Mouse (Mus musculus): ENCODE measurements at regions not wholly inside any gene's neighbourhood (a gene's known extent, or its start where the extent isn't known, plus 50 kb on each side); places are given as distances from the start of the nearest gene placed in this dataset.

DNA sequence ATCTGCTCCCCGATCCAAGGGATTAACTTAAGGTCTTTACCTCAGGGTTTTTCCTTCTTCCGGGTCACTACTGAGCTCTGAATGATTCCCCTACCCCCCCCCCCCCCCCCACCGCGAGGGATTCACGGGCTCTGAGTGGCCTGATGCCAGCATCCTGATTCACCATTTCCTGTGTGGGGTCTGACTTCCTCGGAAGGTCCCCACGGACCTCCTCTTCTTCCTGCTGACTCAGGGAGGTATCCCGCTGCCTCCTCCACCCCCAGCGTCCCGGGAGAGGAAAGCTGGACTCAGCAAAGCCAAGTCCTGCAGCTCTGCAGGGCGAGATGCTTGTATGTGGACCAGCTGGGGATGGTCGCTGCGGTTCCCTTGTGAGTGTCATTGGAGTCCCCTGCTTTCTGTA, 110.5 kb upstream of the Zfp217 start:
- Histone ChIP-seq H3K9me3 (ENCODE audit: low read length) (no peaks in the 10 kb centered on the region), H3K27ac (ENCODE audit: low read depth, low read length) (no peak overlapping the region), H3K4me2 (ENCODE audit: low read depth) (no peak overlapping the region), H3K27me3 (ENCODE audit: insufficient read depth, low read length) (no peaks in the 10 kb centered on the region), H3K9ac (no peak overlapping the region), H3K4me1 (ENCODE audit: insufficient read depth) (no peaks in the 10 kb centered on the region), H3K4me3 (ENCODE audit: low read depth, low read length) (no peak overlapping the region), H3K36me3 (ENCODE audit: insufficient read depth) (no peaks in the 10 kb centered on the region)
- no peak for TF ChIP-seq CTCF (IDR thresholded peaks at IDR 0.05; ENCODE audit: low read depth)
- WGBS = 72% methylated on average over 13 of the region's 13 CpGs
- ATAC-seq (no peak), DNase-seq (no peak)

DNA sequence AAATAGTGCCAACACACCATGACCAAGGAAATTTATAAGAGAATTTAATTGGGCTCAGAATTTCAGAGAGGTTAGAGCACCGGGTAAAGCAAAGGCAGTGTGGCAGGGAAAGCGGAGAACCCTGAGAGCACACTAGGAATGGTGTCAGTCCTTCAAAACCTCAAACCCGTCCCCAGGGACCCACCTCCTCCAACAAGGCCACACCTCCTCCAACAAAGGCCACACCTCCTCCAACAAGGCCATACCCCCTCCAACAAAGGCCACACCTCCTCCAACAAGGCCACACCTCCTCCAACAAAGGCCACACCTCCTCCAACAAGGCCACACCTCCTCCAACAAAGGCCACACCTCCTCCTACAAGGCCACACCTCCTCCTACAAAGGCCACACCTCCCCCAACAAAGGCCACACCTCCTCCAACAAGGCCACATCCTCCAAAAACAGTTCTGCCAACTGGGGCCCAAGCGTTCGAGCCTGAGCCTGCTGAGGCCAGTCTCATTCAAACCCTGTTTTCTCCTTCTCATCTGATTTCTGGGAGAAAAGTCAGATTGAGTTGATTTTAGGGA, 109.8 kb upstream of the Zfp217 start:
- no peak for TF ChIP-seq CTCF (IDR thresholded peaks at IDR 0.05; ENCODE audit: low read depth)
- Histone ChIP-seq H3K4me1 (ENCODE audit: insufficient read depth) (no peaks in the 10 kb centered on the region), H3K9ac (no peak overlapping the region), H3K4me2 (ENCODE audit: low read depth) (no peak overlapping the region), H3K27ac (ENCODE audit: low read depth, low read length) (no peak overlapping the region), H3K9me3 (ENCODE audit: low read length) (no peaks in the 10 kb centered on the region), H3K27me3 (ENCODE audit: insufficient read depth, low read length) (no peaks in the 10 kb centered on the region), H3K4me3 (ENCODE audit: low read depth, low read length) (no peak overlapping the region), H3K36me3 (ENCODE audit: insufficient read depth) (no peaks in the 10 kb centered on the region)
- 90% methylated on average over 5 of the region's 5 CpGs for WGBS
- ATAC-seq = no peak
- no peak for DNase-seq

DNA sequence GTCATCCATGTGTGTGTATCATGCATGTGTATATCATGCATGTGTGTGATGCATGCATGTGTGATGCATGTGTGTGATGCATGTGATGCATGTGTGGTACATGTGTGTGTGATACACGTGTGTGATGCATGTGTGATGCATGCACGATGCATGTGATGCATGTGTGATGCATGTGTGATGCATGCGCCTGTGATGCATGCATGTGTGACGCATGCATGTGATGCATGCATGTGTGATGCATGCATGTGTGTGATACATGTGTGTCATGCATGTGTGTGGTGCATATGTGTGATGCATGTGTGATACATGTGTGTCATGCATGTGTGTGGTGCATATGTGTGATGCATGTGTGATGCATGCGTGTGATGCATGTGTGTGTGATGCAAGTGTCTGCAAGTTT, 108.1 kb upstream of the Zfp217 start:
- H3K9ac ChIP-seq = no peak overlapping the region
- no peak for TF ChIP-seq CTCF (IDR thresholded peaks at IDR 0.05; ENCODE audit: low read depth)
- ATAC-seq = no peak

DNA sequence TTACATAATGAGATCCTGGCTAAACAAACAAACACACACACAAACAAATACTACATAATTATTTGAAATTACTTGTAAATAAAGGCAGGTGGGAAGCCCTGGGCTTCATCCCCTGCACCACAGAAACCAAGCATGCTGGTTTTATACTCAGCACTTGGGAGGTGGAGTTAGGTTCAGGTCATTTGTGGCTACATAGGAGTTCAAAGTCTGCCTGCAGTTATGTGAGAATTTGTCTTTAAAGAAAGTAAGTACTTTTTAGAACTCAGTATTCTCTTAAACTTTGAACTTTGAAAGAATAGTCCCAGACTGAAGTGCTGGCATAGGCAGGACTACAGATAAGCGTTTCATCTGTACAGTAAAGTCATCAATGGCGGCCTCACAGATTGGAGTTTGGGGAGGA, 107.6 kb upstream of the Zfp217 start:
- 90% methylated on average over 2 of the region's 2 CpGs for WGBS
- no peak overlapping the region for H3K4me3 ChIP-seq (ENCODE audit: low read depth, low read length)
- H3K27me3 ChIP-seq (ENCODE audit: insufficient read depth, low read length) = no peaks in the 10 kb centered on the region
- H3K27ac ChIP-seq (ENCODE audit: low read depth, low read length) = no peak overlapping the region
- H3K4me1 ChIP-seq (ENCODE audit: insufficient read depth) = no peaks in the 10 kb centered on the region
- no peak for TF ChIP-seq CTCF (IDR thresholded peaks at IDR 0.05; ENCODE audit: low read depth)
- no peak for DNase-seq
- no peaks in the 10 kb centered on the region for H3K36me3 ChIP-seq (ENCODE audit: insufficient read depth)
- H3K9ac ChIP-seq = no peak overlapping the region
- H3K9me3 ChIP-seq (ENCODE audit: low read length) = no peaks in the 10 kb centered on the region
- no peak for ATAC-seq
- H3K4me2 ChIP-seq (ENCODE audit: low read depth) = no peak overlapping the region

More for the DNA sequence above, 108.1 kb upstream of the Zfp217 start:
- Histone ChIP-seq H3K9me3 (ENCODE audit: low read length) (no peaks in the 10 kb centered on the region), H3K4me3 (ENCODE audit: low read depth, low read length) (no peak overlapping the region), H3K27me3 (ENCODE audit: insufficient read depth, low read length) (no peaks in the 10 kb centered on the region), H3K36me3 (ENCODE audit: insufficient read depth) (no peaks in the 10 kb centered on the region), H3K27ac (ENCODE audit: low read depth, low read length) (no peak overlapping the region), H3K4me2 (ENCODE audit: low read depth) (no peak overlapping the region), H3K4me1 (ENCODE audit: insufficient read depth) (no peaks in the 10 kb centered on the region)
- no peak for DNase-seq
- 95% methylated on average over 5 of the region's 5 CpGs for WGBS

DNA sequence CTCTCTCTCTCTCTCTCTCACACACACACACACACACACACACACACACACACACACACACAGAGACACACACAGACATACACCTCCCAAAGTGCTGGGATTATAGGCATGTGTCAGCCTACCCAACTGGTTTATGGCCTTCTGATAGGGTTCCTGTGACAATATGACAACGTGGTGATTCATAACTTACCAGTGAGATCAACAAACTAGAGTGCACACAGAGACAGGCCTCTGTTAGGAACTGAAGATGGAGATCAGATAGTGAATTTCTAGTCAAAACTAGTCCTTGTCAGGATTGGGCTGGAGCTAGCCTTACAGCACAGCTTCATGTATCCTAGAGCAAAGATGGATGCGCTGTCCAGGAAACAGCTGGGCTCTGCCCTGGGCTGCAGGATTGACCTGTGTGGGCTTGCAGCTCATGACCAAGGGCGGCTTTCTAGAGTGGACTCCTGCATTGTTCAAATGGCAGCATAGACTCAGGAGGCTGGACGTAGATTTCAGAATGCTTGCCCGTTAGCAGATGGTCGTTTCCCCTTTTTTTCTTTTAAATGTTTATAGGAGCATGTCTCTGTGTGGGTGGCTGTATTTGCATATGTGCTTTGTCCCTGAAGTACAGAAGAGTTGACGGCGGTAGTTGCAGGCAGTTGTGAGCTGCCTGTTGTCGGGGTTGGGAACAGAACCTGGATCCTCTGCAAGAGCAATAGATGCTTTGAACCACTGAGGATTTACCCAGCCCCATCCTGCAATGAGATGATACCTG, 106.0 kb upstream of the Zfp217 start:
- no peaks in the 10 kb centered on the region for H3K36me3 ChIP-seq (ENCODE audit: insufficient read depth)
- H3K4me1 ChIP-seq (ENCODE audit: insufficient read depth) = no peaks in the 10 kb centered on the region
- DNase-seq (no peak), ATAC-seq (no peak)
- H3K9ac ChIP-seq = no peak overlapping the region
- no peak overlapping the region for H3K4me3 ChIP-seq (ENCODE audit: low read depth, low read length)
- H3K4me2 ChIP-seq (ENCODE audit: low read depth) = no peak overlapping the region
- no peaks in the 10 kb centered on the region for H3K9me3 ChIP-seq (ENCODE audit: low read length)
- H3K27ac ChIP-seq (ENCODE audit: low read depth, low read length) = no peak overlapping the region
- no peak for TF ChIP-seq CTCF (IDR thresholded peaks at IDR 0.05; ENCODE audit: low read depth)
- no peaks in the 10 kb centered on the region for H3K27me3 ChIP-seq (ENCODE audit: insufficient read depth, low read length)
- 51% methylated on average over 9 of the region's 9 CpGs for WGBS

DNA sequence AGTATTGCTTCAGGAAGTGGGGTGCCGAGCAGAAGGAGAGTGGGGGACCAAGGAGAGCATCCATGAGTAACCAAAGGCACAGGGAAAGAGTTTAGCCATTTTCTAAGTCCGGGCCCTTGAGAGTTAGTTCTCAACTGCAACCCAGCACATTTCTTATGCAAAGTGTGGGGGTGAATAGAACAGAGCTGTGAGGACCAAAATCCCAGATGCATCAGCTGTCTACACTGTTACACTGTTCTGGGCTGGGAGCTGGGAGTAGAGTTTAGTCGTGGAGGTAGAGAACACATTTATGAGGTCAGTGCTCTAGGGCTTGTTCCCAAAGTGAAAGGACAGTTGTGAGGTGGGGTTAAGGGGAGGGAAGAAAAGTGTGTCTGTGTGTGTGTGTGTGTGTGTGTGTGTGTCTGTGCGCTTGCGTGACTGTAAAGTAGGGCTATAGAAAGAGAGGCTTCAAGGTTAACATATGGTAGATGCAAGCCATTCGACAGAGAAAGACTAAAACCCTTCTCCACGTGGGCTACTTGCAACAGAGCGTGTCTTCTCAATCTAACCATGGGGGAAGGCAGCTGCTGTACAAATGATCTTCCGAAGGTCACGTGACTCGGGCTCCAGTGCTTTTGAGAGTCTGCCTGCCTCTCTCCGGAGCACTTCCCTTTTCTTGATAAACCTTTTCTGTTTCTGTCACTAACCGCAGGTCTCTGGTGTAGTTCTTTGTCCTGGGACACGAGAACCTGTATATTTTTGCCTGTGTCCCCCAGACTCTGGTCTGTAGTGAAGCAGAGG, 104.5 kb upstream of the Zfp217 start:
- Histone ChIP-seq H3K36me3 (ENCODE audit: insufficient read depth) (no peaks in the 10 kb centered on the region), H3K9ac (no peak overlapping the region), H3K4me1 (ENCODE audit: insufficient read depth) (no peaks in the 10 kb centered on the region), H3K4me3 (ENCODE audit: low read depth, low read length) (no peak overlapping the region), H3K27ac (ENCODE audit: low read depth, low read length) (no peak overlapping the region), H3K27me3 (ENCODE audit: insufficient read depth, low read length) (no peaks in the 10 kb centered on the region; the same call in 1 of the 2 replicates), H3K4me2 (ENCODE audit: low read depth) (no peak overlapping the region), H3K9me3 (ENCODE audit: low read length) (no peaks in the 10 kb centered on the region)
- 69% methylated on average over 14 of the region's 14 CpGs for WGBS
- TF ChIP-seq CTCF (IDR thresholded peaks at IDR 0.05; ENCODE audit: low read depth) = no peak
- no peak for ATAC-seq
- DNase-seq = no peak

DNA sequence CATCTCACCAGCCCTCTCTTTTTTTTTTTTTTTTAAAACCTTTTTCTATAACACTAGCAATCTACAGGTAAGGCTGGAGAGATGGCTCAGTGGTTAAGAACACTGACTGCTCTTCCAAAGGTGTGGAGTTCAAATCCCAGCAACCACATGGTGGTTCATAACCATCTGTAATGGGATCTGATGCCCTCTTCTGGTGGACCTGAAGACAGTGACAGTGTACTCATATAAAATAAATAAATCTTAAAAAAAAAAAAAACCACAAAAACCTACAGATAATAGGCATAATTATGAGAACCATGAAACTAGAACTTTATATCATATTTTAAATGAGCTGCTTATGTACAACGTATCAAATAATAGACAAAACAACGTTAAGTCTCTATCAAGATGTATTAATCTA, 102.8 kb upstream of the Zfp217 start:
- Histone ChIP-seq H3K4me1 (ENCODE audit: insufficient read depth) (no peaks in the 10 kb centered on the region), H3K36me3 (ENCODE audit: insufficient read depth) (no peaks in the 10 kb centered on the region), H3K9me3 (ENCODE audit: low read length) (no peaks in the 10 kb centered on the region), H3K27ac (ENCODE audit: low read depth, low read length) (no peak overlapping the region), H3K4me3 (ENCODE audit: low read depth, low read length) (no peak overlapping the region), H3K27me3 (ENCODE audit: insufficient read depth, low read length) (no peaks in the 10 kb centered on the region; the same call in 1 of the 2 replicates), H3K4me2 (ENCODE audit: low read depth) (no peak overlapping the region), H3K9ac (no peak overlapping the region)
- 95% methylated on average over 2 of the region's 2 CpGs for WGBS
- ATAC-seq = no peak
- DNase-seq = no peak
- TF ChIP-seq CTCF (IDR thresholded peaks at IDR 0.05; ENCODE audit: low read depth) = no peak
